Mouse (Mus musculus): ENCODE data around the gene Slc44a3. TPM values are rescaled to one million over a fixed set of nuclear protein-coding genes. Genes with fewer than 3 reads are reported as not detected.
"Not testable (repeated sequence)": the region's sequence is repeated elsewhere in the genome, so short reads cannot be mapped to it uniquely, and the experiment has no call there.

Gene Slc44a3
- total RNA-seq, 1 experiment: 2.3 TPM

GRCm38 (mm10) chr3:121539871-121540431 is 7.7 kb upstream of the Slc44a3 start:
- no peak for DNase-seq (ENCODE audit: low read depth, low spot score)

DNA sequence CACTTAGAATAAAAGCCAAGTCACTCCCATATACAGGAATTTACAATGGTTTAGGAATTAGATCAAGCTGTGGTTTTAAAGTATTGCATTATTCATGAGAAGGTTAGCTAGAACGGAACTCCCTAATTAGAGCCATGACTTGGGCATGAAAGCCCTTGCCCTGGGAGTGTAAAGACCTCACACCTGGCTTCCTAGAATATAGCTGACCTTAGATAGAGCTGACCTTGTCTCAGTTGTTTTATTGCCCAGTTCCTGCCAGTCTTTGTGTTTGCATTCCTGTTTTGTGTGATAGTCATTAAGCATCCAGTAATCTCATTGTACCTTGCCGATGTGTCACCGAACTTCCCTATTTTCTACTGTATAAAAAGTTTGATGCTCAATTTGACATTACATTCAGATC is 6.6 kb upstream of the Slc44a3 start:
- not testable (repeated sequence) for H3K9ac ChIP-seq (ENCODE audit: insufficient read depth, low read depth, low read length, poor library complexity, severe bottlenecking); H3K9me3 ChIP-seq (ENCODE audit: control insufficient read depth, insufficient read depth, low read depth, low read length); DNase-seq (ENCODE audit: low read depth, low spot score); H3K27ac ChIP-seq (ENCODE audit: insufficient read depth, low read depth, low read length, poor library complexity, severe bottlenecking); H3K36me3 ChIP-seq (ENCODE audit: control insufficient read depth, insufficient read depth, low read length, poor library complexity, severe bottlenecking); H3K4me3 ChIP-seq (ENCODE audit: insufficient read depth in 1 of 2, low read depth in 1 of 2, low read length in 2 of 2, poor library complexity in 1 of 2, severe bottlenecking in 1 of 2)
- peaks cover 10 to 11% of the 10 kb centered on the region in 2 experiments; a peak in 3 of 4 replicates for H3K4me1 ChIP-seq (ENCODE audit: control insufficient read depth in 2 of 2, insufficient read depth in 2 of 2, low read length in 2 of 2, poor library complexity in 1 of 2)
- in situ Hi-C loops (cut with MboI; ENCODE audit: low sequenced_read_pairs in 2 of 2, unreplicated experiment in 2 of 2): loop anchor here in 1 of 2 experiments (10.0 to 25.0 kb wide), 2 partner anchors 226 to 573 kb away; no protein-coding TSS in a partner anchor

More at GRCm38 (mm10) chr3:121539871-121540431, 7.7 kb upstream of the Slc44a3 start:
- Histone ChIP-seq H3K4me3 (ENCODE audit: insufficient read depth in 1 of 2, low read depth in 1 of 2, low read length in 2 of 2, poor library complexity in 1 of 2, severe bottlenecking in 1 of 2) (0 out of 4 replicates have a peak overlapping the region, but pooled peaks of 1 of the 2 experiments have one; percentile 1), H3K9me3 (ENCODE audit: control insufficient read depth, insufficient read depth, low read depth, low read length) (no peaks in the 10 kb centered on the region), H3K36me3 (ENCODE audit: control insufficient read depth, insufficient read depth, low read length, poor library complexity, severe bottlenecking) (no peaks in the 10 kb centered on the region), H3K9ac (ENCODE audit: insufficient read depth, low read depth, low read length, poor library complexity, severe bottlenecking) (no peak overlapping the region), H3K27ac (ENCODE audit: insufficient read depth, low read depth, low read length, poor library complexity, severe bottlenecking) (peak overlapping the region; percentile 3; the same call in 1 of the 2 replicates), H3K4me1 (ENCODE audit: control insufficient read depth in 2 of 2, insufficient read depth in 2 of 2, low read length in 2 of 2, poor library complexity in 1 of 2) (peaks cover 10 to 11% of the 10 kb centered on the region in 2 experiments; a peak in 3 of 4 replicates)
- peak; percentile 76; the same call in 1 of the 2 replicates for TF ChIP-seq ZC3H11A (IDR thresholded peaks at IDR 0.05; ENCODE audit: borderline replicate concordance, low read depth, low read length)
- TF ChIP-seq CHD2 (IDR thresholded peaks at IDR 0.05; ENCODE audit: low read depth, low read length): no peak; the same call in 1 of the 2 replicates
- in situ Hi-C loops (cut with MboI; ENCODE audit: low sequenced_read_pairs in 2 of 2, unreplicated experiment in 2 of 2): loop anchor here in 1 of 2 experiments (10.0 to 25.0 kb wide), 2 partner anchors 225 to 572 kb away; no protein-coding TSS in a partner anchor

DNA sequence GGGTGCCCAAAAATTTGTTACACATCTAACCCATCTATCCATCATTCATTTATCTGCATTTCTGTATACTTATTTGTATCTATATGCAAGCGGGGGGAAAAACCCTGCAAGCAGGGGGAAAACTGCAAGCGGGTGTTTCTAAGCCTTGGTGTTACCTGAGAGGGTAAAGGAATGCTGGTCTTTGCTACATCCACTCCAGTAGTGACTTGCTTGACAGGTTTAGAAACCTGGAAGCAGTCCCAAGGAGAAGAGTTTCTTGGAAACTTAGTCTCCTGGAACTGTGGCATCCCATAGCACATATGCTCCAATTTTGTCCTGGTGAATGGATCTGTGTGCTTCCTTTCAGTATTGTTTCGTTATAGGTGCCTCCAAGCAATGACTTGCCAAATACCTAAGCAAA is 5.8 kb upstream of the Slc44a3 start:
- H3K36me3 ChIP-seq (ENCODE audit: control insufficient read depth, insufficient read depth, low read length, poor library complexity, severe bottlenecking): no peaks in the 10 kb centered on the region
- no peaks in the 10 kb centered on the region for H3K9me3 ChIP-seq (ENCODE audit: control insufficient read depth, insufficient read depth, low read depth, low read length)
- no peak for DNase-seq (ENCODE audit: low read depth, low spot score)
- no peak for TF ChIP-seq HCFC1 (IDR thresholded peaks at IDR 0.05; ENCODE audit: borderline replicate concordance, insufficient read depth, low read length)
- no peak overlapping the region for H3K9ac ChIP-seq (ENCODE audit: insufficient read depth, low read depth, low read length, poor library complexity, severe bottlenecking)
- peaks cover 9 to 10% of the 10 kb centered on the region in 2 experiments; a peak in 3 of 4 replicates for H3K4me1 ChIP-seq (ENCODE audit: control insufficient read depth in 2 of 2, insufficient read depth in 2 of 2, low read length in 2 of 2, poor library complexity in 1 of 2)
- no peak overlapping the region for H3K4me3 ChIP-seq (ENCODE audit: insufficient read depth in 1 of 2, low read depth in 1 of 2, low read length in 2 of 2, poor library complexity in 1 of 2, severe bottlenecking in 1 of 2)
- in situ Hi-C loops (cut with MboI; ENCODE audit: low sequenced_read_pairs in 2 of 2, unreplicated experiment in 2 of 2): loop anchor here in 1 of 2 experiments (10.0 to 25.0 kb wide), 2 partner anchors 227 to 574 kb away; no protein-coding TSS in a partner anchor
- H3K27ac ChIP-seq (ENCODE audit: insufficient read depth, low read depth, low read length, poor library complexity, severe bottlenecking): no peak overlapping the region

DNA sequence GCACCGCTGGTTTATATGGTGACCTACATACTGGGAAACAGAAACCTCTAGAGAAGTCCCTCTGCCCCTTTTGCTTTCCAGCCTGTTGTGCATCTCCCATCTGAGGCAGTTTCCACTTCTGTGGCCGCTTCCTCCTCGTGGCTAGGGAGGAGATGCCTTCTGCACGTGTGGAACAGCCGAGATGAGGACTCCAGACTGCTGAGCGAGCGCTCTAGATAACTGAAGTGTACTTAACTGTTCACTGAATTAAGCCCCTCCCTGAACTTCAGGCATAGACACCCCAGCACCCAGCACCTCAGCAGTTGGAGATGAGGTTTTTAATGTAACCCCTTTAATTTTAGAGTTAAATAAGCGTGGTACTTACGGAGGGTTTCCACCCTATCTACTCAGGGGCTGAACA is 4.6 kb upstream of the Slc44a3 start:
- DNase-seq (ENCODE audit: low read depth, low spot score): no peak
- no peak overlapping the region for H3K4me3 ChIP-seq (ENCODE audit: insufficient read depth in 1 of 2, low read depth in 1 of 2, low read length in 2 of 2, poor library complexity in 1 of 2, severe bottlenecking in 1 of 2)
- no peak overlapping the region for H3K9ac ChIP-seq (ENCODE audit: insufficient read depth, low read depth, low read length, poor library complexity, severe bottlenecking)
- peaks cover 5 to 6% of the 10 kb centered on the region in 2 experiments for H3K4me1 ChIP-seq (ENCODE audit: control insufficient read depth in 2 of 2, insufficient read depth in 2 of 2, low read length in 2 of 2, poor library complexity in 1 of 2)
- no peaks in the 10 kb centered on the region for H3K9me3 ChIP-seq (ENCODE audit: control insufficient read depth, insufficient read depth, low read depth, low read length)
- no peak overlapping the region for H3K27ac ChIP-seq (ENCODE audit: insufficient read depth, low read depth, low read length, poor library complexity, severe bottlenecking)
- in situ Hi-C loops (cut with MboI; ENCODE audit: low sequenced_read_pairs in 2 of 2, unreplicated experiment in 2 of 2): loop anchor here in 1 of 2 experiments (10.0 to 25.0 kb wide), 2 partner anchors 228 to 575 kb away; no protein-coding TSS in a partner anchor
- no peak for TF ChIP-seq CHD2 (IDR thresholded peaks at IDR 0.05; ENCODE audit: low read depth, low read length)
- TF ChIP-seq ZC3H11A (IDR thresholded peaks at IDR 0.05; ENCODE audit: borderline replicate concordance, low read depth, low read length): no peak
- no peak for TF ChIP-seq ZNF384 (IDR thresholded peaks at IDR 0.05; ENCODE audit: low read depth, low read length)
- no peak for TF ChIP-seq HCFC1 (IDR thresholded peaks at IDR 0.05; ENCODE audit: borderline replicate concordance, insufficient read depth, low read length)
- no peak for TF ChIP-seq MAFK (IDR thresholded peaks at IDR 0.05; ENCODE audit: insufficient read depth, low read depth, low read length)
- H3K36me3 ChIP-seq (ENCODE audit: control insufficient read depth, insufficient read depth, low read length, poor library complexity, severe bottlenecking): no peaks in the 10 kb centered on the region
